Mouse (Mus musculus) adrenal gland, postnatal 0 days (tissue): ENCODE results near the gene Hif3a. TPM values are rescaled to one million over a fixed set of nuclear protein-coding genes. Genes with fewer than 3 reads are reported as not detected.

Source experiments
- polyA plus RNA-seq: library from polyadenylated mRNA; unstranded; fragments of >200 nt; fragmentation: Nextera tagmentation; extraction: Ambion mirVana; gene quantifications from 2 replicates; pipeline ENCODE4 v1.2.1, GENCODE M21; 2015

Gene Hif3a
- 3.5 and 6.6 TPM in 2 replicates for polyA plus RNA-seq

DNA sequence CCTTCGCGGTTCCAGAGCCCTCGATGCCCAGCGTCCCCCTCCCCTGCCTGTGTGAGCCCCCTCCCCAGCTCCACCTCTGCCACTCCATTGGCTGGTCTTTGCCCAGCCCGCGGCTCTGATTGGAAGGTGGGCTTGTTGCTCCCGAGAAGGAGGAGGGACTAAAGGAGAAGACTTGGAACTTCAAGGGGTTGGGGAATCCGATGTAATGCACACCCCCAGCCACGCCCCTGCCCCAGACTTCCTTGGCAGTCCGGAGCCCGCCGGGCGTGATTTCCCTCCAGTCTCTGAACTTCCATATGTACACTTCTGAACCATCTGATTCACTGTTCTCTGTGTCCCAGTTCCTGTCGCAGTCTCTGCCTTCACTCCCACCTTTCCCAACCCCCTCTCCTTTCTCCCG lies at the start of gene Hif3a:
Gene Hif3a, minus strand, starts transcription at position 39 of the 400 bp plus-strand sequence.

GRCm38 (mm10) chr7:17073904-17074615 lies 11.8 kb upstream of the Hif3a start, which contains the start of gene Psg16:
Gene Psg16, plus strand, starts transcription at chr7:17074040.

DNA sequence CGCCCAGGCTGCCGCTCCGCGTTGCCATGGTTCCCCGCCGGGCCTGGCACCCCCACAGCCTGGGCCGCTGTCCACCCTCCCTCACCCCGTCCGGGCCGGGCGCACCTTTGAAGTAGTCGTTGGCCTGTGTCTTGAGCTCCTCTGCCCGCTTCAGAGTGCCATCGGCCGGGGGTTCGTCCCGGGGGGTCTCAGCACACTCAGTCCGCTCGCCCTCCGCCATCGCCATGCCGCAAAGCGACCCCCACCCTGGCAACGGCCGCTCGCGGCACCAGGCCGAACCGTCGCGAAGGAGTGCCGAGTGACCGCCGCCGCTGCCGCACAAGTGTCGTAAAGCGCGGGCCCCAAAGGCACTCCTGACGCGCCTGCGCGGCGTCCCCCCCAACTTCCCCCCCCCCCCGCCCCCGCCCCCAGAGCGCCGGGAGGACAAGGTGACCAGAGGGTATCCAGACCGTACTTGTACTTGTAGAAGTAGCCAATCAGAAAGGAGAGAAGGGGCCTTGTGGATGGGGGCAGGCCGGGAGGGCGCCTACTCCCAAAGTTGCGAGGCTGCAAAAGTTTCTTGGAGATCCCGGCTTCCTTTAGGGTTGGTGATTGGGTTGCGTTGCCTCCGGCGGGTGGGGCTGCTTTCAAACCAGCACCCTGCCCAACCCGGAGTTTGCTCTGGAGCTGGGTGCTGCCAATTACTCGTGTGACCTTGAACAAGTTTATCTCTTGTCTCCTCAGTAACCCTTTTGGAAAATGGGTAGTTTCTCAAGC lies 34.5 kb downstream of the Hif3a start, which contains the start of gene Ppp5c:
Gene Ppp5c, minus strand, starts transcription at position 337 of the 756 bp plus-strand sequence.

DNA sequence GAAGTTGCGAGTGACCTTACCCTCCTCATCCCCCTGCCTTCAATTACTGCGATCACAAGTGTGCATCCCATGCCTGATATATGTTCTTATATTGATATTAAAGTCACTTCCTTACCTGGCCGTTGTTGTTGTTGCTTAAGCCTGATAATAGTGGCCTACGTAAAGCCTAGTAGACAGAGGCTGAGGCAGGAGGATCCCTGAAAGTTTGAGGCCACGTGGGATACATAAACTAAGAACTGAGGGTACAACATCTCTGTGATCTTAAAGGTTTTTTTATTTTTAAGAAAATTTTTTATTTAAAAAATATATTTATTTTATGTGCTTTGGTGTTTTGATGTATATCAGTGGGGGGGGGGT lies 69.8 kb downstream of the Hif3a start, which contains the start of gene Ccdc8:
Gene Ccdc8, plus strand, starts transcription at position 258 of the 357 bp plus-strand sequence.

DNA sequence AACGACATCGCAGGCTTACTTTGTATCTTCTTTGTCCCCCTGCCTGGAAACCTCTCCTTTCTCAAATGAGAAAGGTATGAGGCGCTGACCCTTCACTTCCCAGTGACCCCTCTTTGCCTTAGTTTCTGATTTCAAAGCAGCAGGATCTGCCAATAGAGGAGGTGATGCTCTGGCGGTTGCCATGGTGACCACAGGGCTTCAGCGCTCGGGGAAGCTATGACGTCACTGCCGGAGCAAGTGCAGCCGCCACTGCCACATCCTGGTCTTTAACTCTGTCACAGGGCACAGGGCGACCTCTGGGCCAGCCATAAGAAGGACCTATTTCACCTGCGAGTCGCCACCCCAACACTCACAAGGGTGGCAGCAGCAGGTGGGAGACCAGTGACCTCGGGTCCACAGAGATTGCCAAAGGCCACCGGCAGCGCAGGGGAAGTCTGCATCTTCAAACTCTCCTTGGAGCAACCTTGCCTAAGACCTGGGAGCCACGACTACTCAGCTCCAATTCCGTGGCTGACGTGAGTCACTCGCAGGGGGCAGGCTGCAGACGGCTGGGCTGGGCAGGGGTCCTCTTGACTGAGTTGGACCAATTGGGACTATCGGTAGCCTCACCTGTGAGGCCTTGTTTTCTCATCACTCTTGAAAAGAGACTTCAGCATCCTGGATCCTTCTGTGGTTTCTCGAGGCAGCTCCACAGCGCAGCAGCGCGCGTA lies 79.2 kb downstream of the Hif3a start, which contains the start of gene Gm42372:
Gene Gm42372, plus strand, starts transcription at position 228 of the 710 bp plus-strand sequence.

Other genes starting within 250 kb of the Hif3a start
- gene Strn4, start 246.5 kb downstream of the Hif3a start, polyA plus RNA-seq: 53.2 and 53.6 TPM in 2 replicates
- gene Fkrp, start 245.7 kb downstream of the Hif3a start, polyA plus RNA-seq: 20.1 and 20.4 TPM in 2 replicates
- gene Prkd2, start 219.5 kb downstream of the Hif3a start, polyA plus RNA-seq: 6.5 and 9.0 TPM in 2 replicates
- gene Dact3, start 187.1 kb downstream of the Hif3a start, polyA plus RNA-seq: 4.1 and 8.1 TPM in 2 replicates
- gene Gng8, start 170.6 kb downstream of the Hif3a start, polyA plus RNA-seq: 2.6 and 3.4 TPM in 2 replicates
- gene Ptgir, start 155.9 kb downstream of the Hif3a start, polyA plus RNA-seq: 1.3 TPM in 2 replicates
- 126 and 136 TPM in 2 replicates for gene Calm3, start 138.3 kb downstream of the Hif3a start, polyA plus RNA-seq
- 17.8 and 18.2 TPM in 2 replicates for gene Pnmal2, start 117.7 kb downstream of the Hif3a start, polyA plus RNA-seq
- 7.1 and 9.2 TPM in 2 replicates for gene Pnmal1, start 102.7 kb downstream of the Hif3a start, polyA plus RNA-seq
- gene Gm42372, start 79.3 kb downstream of the Hif3a start, polyA plus RNA-seq: 0.51 and 0.99 TPM in 2 replicates
- 9.0 and 13.9 TPM in 2 replicates for gene Ccdc8, start 69.7 kb downstream of the Hif3a start, polyA plus RNA-seq
- gene Ppp5c, start 34.5 kb downstream of the Hif3a start, polyA plus RNA-seq: 44.2 and 54.7 TPM in 2 replicates
- 0.80 and 1.0 TPM in 2 replicates for gene Psg16, start 11.6 kb upstream of the Hif3a start, polyA plus RNA-seq
- not detected in 2 replicates for gene Ceacam3, start 87.9 kb upstream of the Hif3a start, polyA plus RNA-seq
- gene Psg29, start 141.1 kb upstream of the Hif3a start, polyA plus RNA-seq: not detected in 2 replicates